Mouse (Mus musculus) megakaryocyte, embryonic 14.5 days (primary cell): ENCODE measurements around the gene Psd. TPM values are rescaled to one million over a fixed set of nuclear protein-coding genes. Genes with fewer than 3 reads are reported as not detected.

Experiments used
- H3K27me3 ChIP-seq: replicated peaks from 2 replicates; pipeline ENCODE3; 2012; ENCODE audit warnings: inconsistent platforms
- H3K36me3 ChIP-seq: replicated peaks from 2 replicates; pipeline ENCODE3; 2012; ENCODE audit warnings: low read length, inconsistent platforms, mixed read lengths
- H3K4me1 ChIP-seq: 2 replicates; pipeline ENCODE4 v1.6.1; 2012; ENCODE audit warnings: inconsistent platforms
- H3K4me3 ChIP-seq: replicated peaks from 2 replicates; pipeline ENCODE3; 2012; ENCODE audit warnings: moderate library complexity, mild to moderate bottlenecking, inconsistent platforms
- H3K9me3 ChIP-seq: 2 replicates; pipeline ENCODE4 v1.6.1; 2012; ENCODE audit warnings: inconsistent platforms
- FLI1 ChIP-seq: IDR thresholded peaks from 2 replicates; pipeline ENCODE4 v1.6.1; 2012; ENCODE audit warnings: low read length, inconsistent platforms, mixed read lengths
- GATA1 ChIP-seq: IDR thresholded peaks from 3 replicates; pipeline ENCODE4 v1.6.1; 2012; ENCODE audit warnings: mixed read lengths, low read length, inconsistent platforms, borderline replicate concordance
- polyA plus RNA-seq: library from polyadenylated mRNA; stranded (reverse); fragments of >175 nt; gene quantifications from 2 replicates; pipeline ENCODE4 v1.2.3, GENCODE M21; 2012; ENCODE audit warnings: low replicate concordance; ENCODE audit not compliant: insufficient read depth

Gene Psd
- polyA plus RNA-seq, 1 experiment = 0.19 TPM

GRCm38 (mm10) chr19:46314151-46314601, 12.8 kb downstream of the Psd start:
- Histone ChIP-seq H3K9me3 (no peaks in the 10 kb centered on the region), H3K36me3 (peaks cover 43% of the 10 kb centered on the region), H3K4me3 (peak overlapping the region; percentile 38), H3K27me3 (peaks cover 75% of the 10 kb centered on the region), H3K4me1 (peaks cover 58% of the 10 kb centered on the region)
- TF ChIP-seq FLI1 = no peak
- TF ChIP-seq GATA1 = no peak

- Histone ChIP-seq H3K27me3 (peaks cover 70% of the 10 kb centered on the region), H3K9me3 (no peaks in the 10 kb centered on the region), H3K4me1 (peaks cover 58% of the 10 kb centered on the region), H3K4me3 (no peak overlapping the region), H3K36me3 (peaks cover 46% of the 10 kb centered on the region)
- no peak for TF ChIP-seq FLI1
- no peak for TF ChIP-seq GATA1
Observed at GRCm38 (mm10) chr19:46313591-46313990, 13.4 kb downstream of the Psd start.

GRCm38 (mm10) chr19:46313116-46313515, 13.8 kb downstream of the Psd start:
- Histone ChIP-seq H3K9me3 (no peaks in the 10 kb centered on the region), H3K4me3 (no peak overlapping the region), H3K27me3 (peaks cover 70% of the 10 kb centered on the region), H3K4me1 (peaks cover 58% of the 10 kb centered on the region), H3K36me3 (peaks cover 51% of the 10 kb centered on the region)
- TF ChIP-seq FLI1 (no peak), GATA1 (no peak)

GRCm38 (mm10) chr19:46312566-46312965, 14.4 kb downstream of the Psd start:
- Histone ChIP-seq H3K4me1 (peaks cover 54% of the 10 kb centered on the region), H3K36me3 (peaks cover 56% of the 10 kb centered on the region), H3K9me3 (no peaks in the 10 kb centered on the region), H3K4me3 (no peak overlapping the region), H3K27me3 (peaks cover 66% of the 10 kb centered on the region)
- no peak for TF ChIP-seq FLI1
- TF ChIP-seq GATA1 = no peak

GRCm38 (mm10) chr19:46311341-46311740, 15.6 kb downstream of the Psd start:
- H3K27me3 ChIP-seq = peaks cover 60% of the 10 kb centered on the region
- TF ChIP-seq FLI1 (no peak), GATA1 (no peak)
- peaks cover 49% of the 10 kb centered on the region for H3K4me1 ChIP-seq
- no peak overlapping the region for H3K4me3 ChIP-seq
- H3K9me3 ChIP-seq = no peaks in the 10 kb centered on the region
- H3K36me3 ChIP-seq = peaks cover 66% of the 10 kb centered on the region

GRCm38 (mm10) chr19:46310312-46310865, 16.6 kb downstream of the Psd start:
- H3K27me3 ChIP-seq = peaks cover 51% of the 10 kb centered on the region
- H3K9me3 ChIP-seq = no peaks in the 10 kb centered on the region
- TF ChIP-seq FLI1 (no peak), GATA1 (no peak)
- H3K4me1 ChIP-seq = peaks cover 46% of the 10 kb centered on the region
- H3K36me3 ChIP-seq = peaks cover 66% of the 10 kb centered on the region
- no peak overlapping the region for H3K4me3 ChIP-seq

- Histone ChIP-seq H3K4me1 (peaks cover 43% of the 10 kb centered on the region), H3K36me3 (peaks cover 66% of the 10 kb centered on the region), H3K9me3 (no peaks in the 10 kb centered on the region), H3K27me3 (peaks cover 45% of the 10 kb centered on the region), H3K4me3 (peak overlapping the region; percentile 40)
- TF ChIP-seq FLI1 (no peak), GATA1 (no peak)
Observed at GRCm38 (mm10) chr19:46309651-46310305, 17.2 kb downstream of the Psd start.

- H3K36me3 ChIP-seq = peaks cover 66% of the 10 kb centered on the region
- peaks cover 38% of the 10 kb centered on the region for H3K4me1 ChIP-seq
- peaks cover 36% of the 10 kb centered on the region for H3K27me3 ChIP-seq
- H3K4me3 ChIP-seq = peak overlapping the region; percentile 86
- H3K9me3 ChIP-seq = no peaks in the 10 kb centered on the region
- TF ChIP-seq GATA1 (no peak), FLI1 (no peak)
Observed at GRCm38 (mm10) chr19:46308706-46309435, 18.1 kb downstream of the Psd start.

- TF ChIP-seq GATA1 = no peak
- TF ChIP-seq FLI1 = no peak
- Histone ChIP-seq H3K9me3 (no peaks in the 10 kb centered on the region), H3K4me3 (peak overlapping the region; percentile 86), H3K27me3 (peaks cover 31% of the 10 kb centered on the region), H3K36me3 (peaks cover 62% of the 10 kb centered on the region), H3K4me1 (peaks cover 43% of the 10 kb centered on the region)
Observed at GRCm38 (mm10) chr19:46308303-46308702, 18.7 kb downstream of the Psd start.

GRCm38 (mm10) chr19:46307781-46308180, 19.2 kb downstream of the Psd start:
- Histone ChIP-seq H3K9me3 (no peaks in the 10 kb centered on the region), H3K4me3 (peak overlapping the region; percentile 86), H3K27me3 (peaks cover 30% of the 10 kb centered on the region), H3K4me1 (peaks cover 46% of the 10 kb centered on the region), H3K36me3 (peaks cover 57% of the 10 kb centered on the region)
- TF ChIP-seq FLI1 (no peak), GATA1 (no peak)
